Mouse (Mus musculus) midbrain, embryonic 10.5 days (tissue): ENCODE results near the gene Pdzrn4. TPM values are rescaled to one million over a fixed set of nuclear protein-coding genes. Genes with fewer than 3 reads are reported as not detected.
"Not testable (repeated sequence)": the region's sequence is repeated elsewhere in the genome, so short reads cannot be mapped to it uniquely, and the experiment has no call there.

Source experiments
- DNase-seq: peaks from one replicate; pipeline ENCODE4 v3.0.0-alpha.2; 2017; ENCODE audit warnings: low spot score
- H3K27ac ChIP-seq: fragments of 300-500 bp; sonication (generic); replicated peaks from 2 replicates; pipeline ENCODE4 v1.5.1; 2016; ENCODE audit warnings: mild to moderate bottlenecking
- H3K27me3 ChIP-seq: fragments of 300-500 bp; sonication (generic); 2 replicates; pipeline ENCODE4 v1.6.1; 2016; ENCODE audit warnings: low read depth, mild to moderate bottlenecking; ENCODE audit not compliant: poor library complexity, severe bottlenecking
- H3K36me3 ChIP-seq: fragments of 300-500 bp; sonication (generic); 2 replicates; pipeline ENCODE4 v1.6.1; 2016; ENCODE audit warnings: mild to moderate bottlenecking, moderate library complexity
- H3K4me1 ChIP-seq: fragments of 300-500 bp; sonication (generic); 2 replicates; pipeline ENCODE4 v1.6.1; 2016
- H3K4me3 ChIP-seq: fragments of 300-500 bp; sonication (generic); 2 replicates; pipeline ENCODE4 v1.5.1; 2016; ENCODE audit warnings: mild to moderate bottlenecking, moderate library complexity
- H3K9me3 ChIP-seq: fragments of 300-500 bp; sonication (generic); replicated peaks from 2 replicates; pipeline ENCODE4 v1.6.1; 2016; ENCODE audit warnings: mild to moderate bottlenecking
- WGBS: fragments of 180-500 bp; shearing (Covaris S2); methylation state at CpG from one replicate; pipeline ENCODE4 v1.1.7; 2016; 5-methylcytosine and 5-hydroxymethylcytosine counted together
- polyA plus RNA-seq: library from polyadenylated mRNA; unstranded; fragments of >200 nt; fragmentation: Nextera tagmentation; extraction: Ambion mirVana; gene quantifications from 2 replicates; pipeline ENCODE4 v1.2.1, GENCODE M21; 2016

Pdzrn4 gene
- 6.3 and 7.7 TPM in 2 replicates for polyA plus RNA-seq

DNA sequence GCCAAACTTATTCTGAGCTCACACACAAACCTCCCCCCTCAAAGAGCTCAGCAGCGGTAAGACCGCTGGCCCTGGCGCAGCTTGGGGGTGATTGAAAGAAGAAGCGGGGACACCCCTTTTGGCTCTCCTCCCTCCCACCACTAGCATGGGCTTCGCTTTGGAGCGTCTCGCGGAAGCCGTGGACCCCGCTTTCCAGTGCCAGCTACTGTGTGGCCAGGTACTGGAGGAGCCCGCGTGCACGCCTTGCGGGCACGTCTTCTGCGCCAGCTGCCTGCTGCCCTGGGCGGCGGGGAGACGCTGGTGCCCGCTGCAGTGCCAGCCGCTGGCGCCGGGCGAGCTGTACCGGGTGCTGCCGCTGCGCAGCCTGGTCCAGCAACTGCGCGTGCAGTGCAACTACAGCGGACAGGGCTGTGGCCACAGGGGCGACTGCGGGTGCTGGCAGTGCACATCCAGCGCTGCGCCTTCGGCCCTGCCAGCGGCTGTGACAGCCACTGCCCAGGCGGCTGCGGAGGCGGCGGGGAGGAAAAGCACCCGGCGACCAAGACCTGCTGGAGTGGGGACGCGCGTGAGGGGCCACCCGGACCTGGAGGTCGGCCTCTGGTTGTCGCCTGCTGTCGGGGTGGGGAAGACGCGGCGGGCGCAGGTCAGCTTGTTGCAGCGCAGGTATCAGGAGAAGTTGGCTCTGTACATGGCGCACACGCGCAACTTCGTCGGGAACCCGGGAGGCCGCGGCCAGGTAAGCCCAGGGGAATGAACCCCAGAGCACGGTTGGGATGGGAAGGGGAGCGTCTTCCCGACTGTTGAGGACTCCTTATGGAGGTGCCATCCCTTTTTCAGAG lies at the start of gene Pdzrn4:
Gene Pdzrn4 (plus strand): TSS at position 112 of the 839 bp plus-strand sequence.
- 2% methylated on average over 65 of the region's 65 CpGs for whole genome bisulfite sequencing
- peak; percentile 61 for DNase-seq
- H3K4me3 ChIP-seq = peak within 1 kb of the TSS; percentile 76
- no peaks in the 10 kb centered on the region for H3K36me3 ChIP-seq
- no peaks in the 10 kb centered on the region for H3K9me3 ChIP-seq
- H3K27ac ChIP-seq = peak within 1 kb of the TSS; percentile 63
- H3K27me3 ChIP-seq = peaks cover 44% of the 10 kb centered on the region
- H3K4me1 ChIP-seq = peaks cover 19% of the 10 kb centered on the region

DNA sequence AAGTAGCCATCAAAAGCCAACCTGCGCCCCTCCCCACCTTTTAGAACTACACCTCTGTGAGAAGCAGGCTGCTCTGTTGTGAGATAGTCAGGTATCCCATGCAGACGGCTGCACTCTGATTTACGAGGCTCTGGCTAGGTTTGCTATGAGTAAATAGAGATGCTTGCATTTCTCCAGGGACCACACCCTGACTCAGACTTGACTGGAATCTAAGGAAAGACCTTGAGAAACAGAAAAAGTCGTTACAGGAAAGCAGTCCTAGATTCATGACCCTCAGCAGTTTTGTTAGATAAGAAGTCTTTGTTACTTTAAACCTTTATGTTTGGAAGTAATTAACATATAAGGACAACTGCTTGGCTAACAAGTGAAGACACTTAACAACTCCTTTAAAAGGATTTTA lies 49.3 kb upstream of the Pdzrn4 start:
- Histone ChIP-seq H3K27me3 (peaks cover 61% of the 10 kb centered on the region), H3K27ac (no peak overlapping the region), H3K36me3 (no peaks in the 10 kb centered on the region), H3K9me3 (no peaks in the 10 kb centered on the region), H3K4me3 (no peak overlapping the region), H3K4me1 (peaks cover 27% of the 10 kb centered on the region)
- 55% methylated on average over 4 of the region's 4 CpGs for WGBS
- no peak for DNase-seq

DNA sequence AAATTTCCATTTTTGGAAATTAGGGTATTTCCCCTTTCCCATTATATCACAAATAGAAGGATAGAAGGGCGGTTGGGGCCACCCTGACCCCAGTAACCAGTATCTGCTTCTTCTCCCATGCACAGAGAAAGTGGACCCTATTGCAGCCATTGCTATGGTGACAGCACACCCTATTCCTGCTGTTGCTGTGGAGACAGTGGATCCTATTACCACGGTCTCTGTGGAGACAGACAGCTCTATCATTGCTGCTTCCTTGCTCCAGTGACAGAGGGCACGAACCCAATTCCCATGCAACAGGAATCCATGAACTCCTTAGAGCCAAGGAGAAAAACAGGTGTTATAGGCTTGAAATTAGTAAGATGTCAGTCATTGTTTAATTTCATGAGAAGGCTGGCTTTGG lies 48.8 kb upstream of the Pdzrn4 start:
- no peaks in the 10 kb centered on the region for H3K36me3 ChIP-seq
- H3K4me1 ChIP-seq = peaks cover 27% of the 10 kb centered on the region
- no peaks in the 10 kb centered on the region for H3K9me3 ChIP-seq
- peaks cover 63% of the 10 kb centered on the region for H3K27me3 ChIP-seq
- H3K4me3 ChIP-seq = no peak overlapping the region
- 26% methylated on average over 3 of the region's 3 CpGs for WGBS
- DNase-seq = peak; percentile 69
- no peak overlapping the region for H3K27ac ChIP-seq

DNA sequence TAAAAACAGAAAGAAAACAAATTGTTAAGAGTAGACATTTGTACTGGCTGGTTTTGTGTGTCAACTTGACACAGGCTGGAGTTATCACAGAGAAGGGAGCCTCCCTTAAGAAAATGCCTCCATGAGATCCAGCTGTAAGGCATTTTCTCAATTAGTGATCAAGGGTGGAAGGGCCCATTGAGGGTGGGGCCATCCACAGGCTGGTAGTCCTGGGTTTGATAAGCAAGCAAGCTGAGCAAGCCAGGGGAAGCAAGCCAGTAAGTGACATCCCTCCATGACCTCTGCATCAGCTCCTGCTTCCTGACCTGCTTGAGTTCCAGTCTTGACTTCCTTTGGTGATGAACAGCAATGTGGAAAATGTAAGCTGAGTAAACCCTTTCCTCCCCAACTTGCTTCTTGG lies 48.2 kb upstream of the Pdzrn4 start:
- H3K36me3 ChIP-seq, H3K27ac ChIP-seq, H3K9me3 ChIP-seq, H3K4me3 ChIP-seq, DNase-seq: not testable (repeated sequence)
- peaks cover 27% of the 10 kb centered on the region for H3K4me1 ChIP-seq
- H3K27me3 ChIP-seq = peaks cover 63% of the 10 kb centered on the region

DNA sequence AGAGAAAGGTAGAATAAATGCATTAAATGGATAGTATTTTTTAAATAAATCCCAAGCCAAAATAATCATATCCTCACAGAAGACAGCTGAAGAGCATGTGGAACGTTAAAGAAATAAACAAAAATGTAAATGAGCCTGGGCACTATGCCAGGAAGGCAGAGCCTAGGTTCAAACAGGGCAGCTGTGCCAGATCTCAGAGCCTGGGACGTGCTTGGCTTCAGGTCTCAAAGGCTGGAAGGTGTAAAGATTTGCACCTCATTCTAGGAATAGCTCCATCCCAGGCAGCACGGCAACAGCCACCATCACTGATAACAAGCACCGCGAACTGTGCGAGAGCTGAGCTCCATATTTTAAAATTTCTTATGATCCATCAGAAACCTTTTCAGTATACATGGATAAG lies 32.5 kb upstream of the Pdzrn4 start:
- Histone ChIP-seq H3K4me1 (no peaks in the 10 kb centered on the region), H3K36me3 (no peaks in the 10 kb centered on the region), H3K27me3 (no peaks in the 10 kb centered on the region), H3K9me3 (no peaks in the 10 kb centered on the region), H3K4me3 (no peak overlapping the region), H3K27ac (no peak overlapping the region)
- DNase-seq = no peak
- 90% methylated on average over 6 of the region's 6 CpGs for WGBS

DNA sequence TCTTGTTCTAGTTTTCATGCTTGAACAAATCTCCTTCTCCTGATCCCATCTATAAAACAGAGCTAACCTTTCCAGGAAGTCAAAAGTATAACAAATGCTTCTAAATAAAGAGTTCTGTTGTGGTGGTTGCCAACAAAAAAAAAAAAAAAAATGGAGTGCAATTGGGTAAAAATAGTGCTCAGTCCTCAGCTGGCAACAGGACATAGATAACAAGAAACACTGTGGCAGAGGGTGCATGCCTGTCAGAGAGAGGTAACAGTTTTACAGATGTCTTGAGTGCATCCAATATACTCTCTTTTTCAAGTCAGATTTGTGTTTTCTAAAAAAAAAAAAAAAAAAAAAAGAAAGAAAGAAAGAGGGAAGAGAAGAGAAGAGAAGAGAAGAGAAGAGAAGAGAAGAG lies 32.1 kb upstream of the Pdzrn4 start:
- Histone ChIP-seq H3K27ac (no peak overlapping the region), H3K4me3 (no peak overlapping the region), H3K36me3 (no peaks in the 10 kb centered on the region), H3K4me1 (no peaks in the 10 kb centered on the region), H3K9me3 (no peaks in the 10 kb centered on the region), H3K27me3 (no peaks in the 10 kb centered on the region)
- DNase-seq = no peak

DNA sequence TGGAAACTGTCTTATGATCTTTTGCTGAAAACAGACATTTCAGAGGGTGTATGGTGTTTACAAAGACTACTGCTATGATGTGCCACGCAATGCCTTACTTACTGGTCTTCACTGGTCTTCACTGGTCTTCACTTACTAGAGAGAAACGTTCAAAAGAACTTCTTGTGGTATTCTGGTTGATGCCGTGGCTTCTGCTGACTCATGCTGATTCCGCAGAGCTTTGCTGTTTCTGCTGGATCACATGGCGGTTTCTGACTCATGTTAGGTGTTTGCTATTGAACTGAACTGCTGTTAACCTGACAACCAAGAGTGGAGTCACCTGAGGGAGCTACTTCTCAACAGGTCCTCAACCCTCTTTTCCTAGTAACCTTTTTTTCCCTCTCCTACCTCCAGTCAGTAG lies 1.9 kb upstream of the Pdzrn4 start:
- no peak for DNase-seq
- 84% methylated on average over 5 of the region's 5 CpGs for WGBS
- no peak overlapping the region for H3K27ac ChIP-seq
- no peaks in the 10 kb centered on the region for H3K9me3 ChIP-seq
- no peaks in the 10 kb centered on the region for H3K36me3 ChIP-seq
- H3K27me3 ChIP-seq = peaks cover 44% of the 10 kb centered on the region
- peaks cover 19% of the 10 kb centered on the region for H3K4me1 ChIP-seq
- H3K4me3 ChIP-seq = no peak overlapping the region

DNA sequence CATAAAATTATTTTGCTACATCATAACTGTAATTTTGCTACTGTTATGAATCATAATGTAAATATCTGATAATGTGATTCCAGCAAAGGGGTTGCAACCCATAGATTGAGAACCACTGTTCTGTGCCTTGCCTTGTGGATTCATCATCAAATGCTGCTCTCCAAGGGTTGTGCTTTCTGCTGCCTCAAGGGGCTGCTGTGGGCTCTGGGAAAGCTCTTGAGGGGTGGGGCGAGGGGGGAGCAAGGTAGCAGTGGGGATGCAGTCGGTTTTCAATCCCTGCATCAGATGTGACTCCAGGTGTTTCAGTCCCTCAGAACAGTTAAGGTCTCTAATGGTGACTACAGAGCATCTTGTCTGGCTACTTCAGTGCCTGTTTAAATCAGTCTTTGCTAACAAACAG lies 2.1 kb downstream of the Pdzrn4 start:
- peaks cover 44% of the 10 kb centered on the region for H3K27me3 ChIP-seq
- H3K27ac ChIP-seq = no peak overlapping the region
- no peaks in the 10 kb centered on the region for H3K36me3 ChIP-seq
- peaks cover 19% of the 10 kb centered on the region for H3K4me1 ChIP-seq
- no peak for DNase-seq
- no peak overlapping the region for H3K4me3 ChIP-seq
- H3K9me3 ChIP-seq = no peaks in the 10 kb centered on the region
- 38% methylated on average over 2 of the region's 2 CpGs for WGBS

DNA sequence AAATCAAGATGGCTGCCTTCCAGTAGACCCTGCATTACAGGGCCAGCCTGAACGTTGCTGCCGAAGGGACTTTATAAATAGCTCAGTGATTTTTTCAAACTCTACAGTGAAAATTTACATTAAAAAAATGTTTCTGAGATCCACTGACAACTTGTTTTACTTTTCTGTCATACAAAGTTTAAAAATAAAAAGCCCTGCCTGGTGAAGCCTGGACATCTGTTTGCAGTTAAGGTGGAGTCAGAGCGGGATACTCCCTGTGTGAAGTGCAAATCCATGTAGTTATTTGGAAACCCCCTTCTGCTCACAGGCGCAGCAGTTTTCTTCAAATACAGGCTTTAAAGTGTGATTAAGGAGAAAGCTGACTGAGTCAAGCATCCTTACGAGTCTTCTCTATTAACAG lies 2.6 kb downstream of the Pdzrn4 start:
- no peaks in the 10 kb centered on the region for H3K9me3 ChIP-seq
- 75% methylated on average over 5 of the region's 5 CpGs for WGBS
- H3K4me1 ChIP-seq = peaks cover 19% of the 10 kb centered on the region
- no peak overlapping the region for H3K4me3 ChIP-seq
- no peaks in the 10 kb centered on the region for H3K36me3 ChIP-seq
- H3K27me3 ChIP-seq = peaks cover 44% of the 10 kb centered on the region
- no peak overlapping the region for H3K27ac ChIP-seq
- no peak for DNase-seq

DNA sequence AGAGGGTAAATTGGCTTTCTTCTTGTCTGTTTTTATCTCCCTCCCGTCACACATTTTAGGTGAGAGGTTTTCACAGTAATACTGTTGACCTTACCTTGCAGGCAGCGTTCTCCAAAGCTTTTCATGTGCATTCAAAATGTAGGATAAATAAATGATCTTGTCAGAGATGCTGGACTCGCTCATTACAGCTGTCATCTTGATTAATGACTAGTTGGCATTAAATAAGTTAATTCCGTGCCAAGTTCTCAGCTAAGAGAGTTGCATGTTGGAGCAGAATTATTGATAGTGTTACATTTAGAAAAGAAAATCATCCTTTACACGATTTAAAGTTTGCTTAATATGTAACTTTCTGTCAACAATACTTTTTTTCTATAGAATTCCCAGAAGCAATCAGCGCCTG lies 4.9 kb downstream of the Pdzrn4 start:
- no peaks in the 10 kb centered on the region for H3K36me3 ChIP-seq
- H3K27ac ChIP-seq = no peak overlapping the region
- no peak overlapping the region for H3K4me3 ChIP-seq
- peaks cover 16% of the 10 kb centered on the region for H3K4me1 ChIP-seq
- peaks cover 27% of the 10 kb centered on the region for H3K27me3 ChIP-seq
- 89% methylated on average over 6 of the region's 6 CpGs for WGBS
- no peaks in the 10 kb centered on the region for H3K9me3 ChIP-seq
- no peak for DNase-seq

DNA sequence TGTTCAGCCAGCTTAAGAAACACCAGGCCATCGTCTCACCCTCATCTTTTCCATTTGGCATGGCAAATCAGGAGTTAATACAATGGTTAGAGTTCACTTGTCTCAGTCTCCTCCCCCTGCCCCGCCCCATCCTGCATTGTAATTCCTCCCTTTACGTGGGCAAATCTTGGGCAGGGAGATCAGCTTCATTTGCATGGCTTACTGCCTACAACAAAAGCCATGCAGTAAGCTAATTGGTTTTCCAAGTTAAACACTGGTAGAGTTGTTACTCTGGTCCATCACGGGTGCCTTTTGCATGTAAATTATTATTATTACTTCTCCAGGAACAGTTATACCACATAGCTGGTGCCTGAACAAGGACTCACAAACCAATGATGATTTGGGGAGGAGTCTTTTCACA lies 18.6 kb downstream of the Pdzrn4 start:
- H3K27me3 ChIP-seq = no peaks in the 10 kb centered on the region
- peaks cover 32% of the 10 kb centered on the region for H3K4me1 ChIP-seq
- H3K27ac ChIP-seq = no peak overlapping the region
- DNase-seq = no peak
- H3K4me3 ChIP-seq = no peak overlapping the region
- H3K9me3 ChIP-seq = no peaks in the 10 kb centered on the region
- 15% methylated on average over 4 of the region's 4 CpGs for WGBS
- H3K36me3 ChIP-seq = no peaks in the 10 kb centered on the region

DNA sequence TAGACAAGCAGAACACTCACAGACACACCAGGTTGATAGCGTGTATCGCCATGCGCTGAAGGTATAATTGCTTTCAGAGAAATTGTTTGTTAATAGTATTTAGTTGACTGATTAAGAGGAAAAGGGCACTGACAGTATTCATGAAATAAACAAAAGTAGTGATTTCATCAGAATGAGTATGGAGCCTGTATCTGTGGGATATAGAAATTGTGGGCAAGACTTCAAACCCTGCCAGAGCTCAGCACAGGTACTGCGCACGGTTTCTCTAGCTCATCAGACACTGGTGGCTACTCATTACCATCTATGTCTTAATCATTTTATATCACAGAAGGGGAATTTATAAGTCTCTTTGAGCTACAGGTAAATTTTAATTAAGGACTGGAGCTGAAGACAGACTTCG lies 19.5 kb downstream of the Pdzrn4 start:
- WGBS = 93% methylated on average over 6 of the region's 6 CpGs
- H3K4me1 ChIP-seq = peaks cover 32% of the 10 kb centered on the region
- no peaks in the 10 kb centered on the region for H3K27me3 ChIP-seq
- DNase-seq = no peak
- H3K9me3 ChIP-seq = no peaks in the 10 kb centered on the region
- H3K36me3 ChIP-seq = no peaks in the 10 kb centered on the region
- H3K4me3 ChIP-seq = no peak overlapping the region
- no peak overlapping the region for H3K27ac ChIP-seq

DNA sequence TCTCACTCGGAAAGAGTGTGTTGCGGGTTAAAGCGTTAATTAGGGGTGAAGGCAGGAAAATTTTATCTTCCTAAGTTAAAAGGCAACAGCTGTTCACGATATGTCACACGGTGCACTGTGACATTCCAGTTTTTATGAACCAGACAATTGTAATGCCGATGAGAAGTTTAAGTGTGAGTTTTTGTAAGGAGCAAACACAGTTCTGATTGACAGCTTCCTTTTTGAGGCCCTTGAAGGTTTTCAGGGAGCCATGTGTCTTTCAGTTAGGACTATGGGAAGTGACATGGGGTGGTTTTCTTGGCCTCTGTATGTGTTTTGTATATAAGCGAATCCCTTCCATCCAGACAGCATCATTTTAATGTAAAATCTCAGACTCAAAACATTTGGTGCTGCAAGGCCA lies 20.0 kb downstream of the Pdzrn4 start:
- Histone ChIP-seq H3K27me3 (no peaks in the 10 kb centered on the region), H3K9me3 (no peaks in the 10 kb centered on the region), H3K36me3 (no peaks in the 10 kb centered on the region), H3K4me1 (peaks cover 32% of the 10 kb centered on the region), H3K4me3 (no peak overlapping the region), H3K27ac (no peak overlapping the region)
- 78% methylated on average over 7 of the region's 7 CpGs for WGBS
- no peak for DNase-seq
